In genomic region chr8:121643384-121643783, GRCm38 (mm10) we compare ENCODE assay signal across 10 mouse cellular contexts. TPM values are rescaled to one million over a fixed set of nuclear protein-coding genes. Genes with fewer than 3 reads are reported as not detected.
DNase-seq lines count a peak whose midpoint lies in the region; ATAC-seq and TF ChIP-seq lines count a peak whose summit lies in the region.
"Had no signal": no experiment of that assay in that cellular context is flagged by ENCODE, and none has a peak within 500 bp of the region (broad histone marks: within the 10 kb centered on the region; RNA-seq: fewer than 3 reads in every experiment).

No protein-coding gene starts in this region.

- H3K4me3 ChIP-seq in kidney, embryonic 14.5 days (ENCODE audit: low read length): no peak overlapping the region
- no peak overlapping the region for H3K4me3 ChIP-seq in cortical plate, adult 2 months (ENCODE audit: insufficient read depth, low read length)
- H3K4me3 ChIP-seq in limb, embryonic 15.5 days: no peak overlapping the region

- no peaks in the 10 kb centered on the region for H3K9me3 ChIP-seq in kidney, embryonic 14.5 days (ENCODE audit: control insufficient read depth, low read length)
- no peaks in the 10 kb centered on the region for H3K9me3 ChIP-seq in limb, embryonic 15.5 days

- H3K27me3 ChIP-seq in kidney, embryonic 14.5 days (ENCODE audit: control insufficient read depth, insufficient read depth, low read length): no peaks in the 10 kb centered on the region
- H3K27me3 ChIP-seq in limb, embryonic 15.5 days: no peaks in the 10 kb centered on the region

- WGBS in kidney, embryonic 14.5 days: 74% methylated on average over 11 of the region's 11 CpGs
- WGBS in limb, embryonic 15.5 days: 81% methylated on average over 11 of the region's 11 CpGs

- no peak for TF ChIP-seq POLR2A in cortical plate, adult 2 months (IDR thresholded peaks at IDR 0.05; ENCODE audit: extremely low read depth, insufficient read depth, low read length)

- H3K36me3 ChIP-seq in kidney, embryonic 14.5 days (ENCODE audit: control insufficient read depth, insufficient read depth, low read length): peaks cover 2% of the 10 kb centered on the region; the same call in 1 of the 2 replicates
- H3K36me3 ChIP-seq in limb, embryonic 15.5 days: no peaks in the 10 kb centered on the region

- no peak for TF ChIP-seq CTCF in cortical plate, adult 2 months (IDR thresholded peaks at IDR 0.05; ENCODE audit: extremely low read depth, insufficient read depth, low read length)

- no peak overlapping the region for H3K27ac ChIP-seq in kidney, embryonic 14.5 days (ENCODE audit: low read depth, low read length)
- 0 out of 2 replicates have a peak overlapping the region, but pooled peaks have one; percentile 3 for H3K27ac ChIP-seq in cortical plate, adult 2 months (ENCODE audit: insufficient read depth, low read length)
- peak overlapping the region; percentile 35; the same call in 1 of the 2 replicates for H3K27ac ChIP-seq in limb, embryonic 15.5 days

- DNase-seq in kidney, postnatal 25 days: no peak
- peak; percentile 31 for DNase-seq in adipocyte (ENCODE audit: low spot score)
- no peak for DNase-seq in urinary bladder, adult 2 months (ENCODE audit: low spot score)
- no peak for DNase-seq in thymus, postnatal 14 days
- DNase-seq: embryo, embryonic 11 days; gastrocnemius, postnatal 36 days; lung, embryonic 14.5 days had no signal

- ATAC-seq in kidney, embryonic 14.5 days (ENCODE audit: low FRiP score, low TSS enrichment): no peak
- no peak for ATAC-seq in limb, embryonic 15.5 days (ENCODE audit: insufficient number of reproducible peaks, low FRiP score, low TSS enrichment, low read depth)

- no peak overlapping the region for H3K4me2 ChIP-seq in kidney, embryonic 14.5 days (replicated peaks; ENCODE audit: low read depth, low read length)
- H3K4me2 ChIP-seq in limb, embryonic 15.5 days: no peak overlapping the region
- H3K4me2 ChIP-seq: lung, embryonic 14.5 days had no signal

- peaks cover 18% of the 10 kb centered on the region for H3K4me1 ChIP-seq in kidney, embryonic 14.5 days (ENCODE audit: control insufficient read depth, insufficient read depth, low read length)
- H3K4me1 ChIP-seq in cortical plate, adult 2 months (ENCODE audit: control insufficient read depth, insufficient read depth, low read length): peaks cover 36% of the 10 kb centered on the region
- peaks cover 35% of the 10 kb centered on the region for H3K4me1 ChIP-seq in limb, embryonic 15.5 days

- H3K9ac ChIP-seq in kidney, embryonic 14.5 days (ENCODE audit: low read depth, low read length): peak overlapping the region; percentile 28; the same call in 1 of the 2 replicates
- H3K9ac ChIP-seq in limb, embryonic 15.5 days: no peak overlapping the region
- H3K9ac ChIP-seq: lung, embryonic 14.5 days had no signal

RNA-seq across cellular contexts. Expression of gene Zcchc14, which starts 9.3 kb away (rescaled TPM):
- polyA plus RNA-seq in kidney, embryonic 14.5 days (2014; fragmentation: Nextera tagmentation; extraction: Ambion mirVana): 19.3 and 26.9 TPM in 2 replicates
- 34.3 and 36.3 TPM in 2 replicates for polyA plus RNA-seq in cortical plate, adult 2 months (2012; rRNA removed)
- polyA plus RNA-seq in limb, embryonic 15.5 days (2015; fragmentation: Nextera tagmentation; extraction: Ambion mirVana): 11.2 and 13.8 TPM in 2 replicates
- 16.9 and 22.7 TPM in 2 replicates for polyA plus RNA-seq in urinary bladder, adult 2 months (2012; rRNA removed)

RNA-seq across cellular contexts. Expression of gene Map1lc3b, which starts 53.2 kb away (rescaled TPM):
- 204 and 205 TPM in 2 replicates for polyA plus RNA-seq in kidney, embryonic 14.5 days (2014; fragmentation: Nextera tagmentation; extraction: Ambion mirVana)
- polyA plus RNA-seq in cortical plate, adult 2 months (2012; rRNA removed): 123 and 130 TPM in 2 replicates
- 182 and 193 TPM in 2 replicates for polyA plus RNA-seq in limb, embryonic 15.5 days (2015; fragmentation: Nextera tagmentation; extraction: Ambion mirVana)
- 52.4 and 97.9 TPM in 2 replicates for polyA plus RNA-seq in urinary bladder, adult 2 months (2012; rRNA removed)
